Mouse (Mus musculus) ES-Bruce4 (cell line): ENCODE results near the gene Ccdc84.

ENCODE experiments used
- CTCF ChIP-seq: IDR thresholded peaks from one replicate; pipeline ENCODE4 v1.8.1; 2011; ENCODE audit warnings: low read depth, low read length
- EP300 ChIP-seq: IDR thresholded peaks from 2 replicates; pipeline ENCODE4 v1.6.1; 2011; ENCODE audit warnings: low read depth, low read length; ENCODE audit not compliant: insufficient read depth
- POLR2A ChIP-seq: IDR thresholded peaks from one replicate; pipeline ENCODE4 v1.8.1; 2011; ENCODE audit warnings: low read length; ENCODE audit not compliant: insufficient read depth

DNA sequence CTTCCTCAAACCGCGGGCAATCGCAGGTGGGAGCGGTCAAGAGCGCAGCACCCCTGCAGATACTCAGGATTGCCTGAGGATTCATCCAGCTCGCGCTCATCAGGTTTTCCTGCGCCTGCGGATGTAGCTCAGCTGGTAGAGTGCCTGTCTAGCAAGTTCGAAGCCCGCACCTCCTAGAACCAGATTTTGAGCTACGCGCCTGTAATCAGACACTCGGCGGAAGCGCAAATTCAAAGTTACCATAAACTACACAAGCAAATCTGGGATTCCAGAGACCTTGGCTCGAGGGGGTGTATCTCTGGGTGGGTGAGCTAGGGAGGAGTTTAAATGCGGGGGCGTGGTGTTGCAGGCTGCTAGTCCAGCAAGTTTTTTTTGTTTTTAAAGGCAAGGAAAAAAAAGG lies 22.6 kb upstream of the Ccdc84 start, which contains the start of gene Foxr1:
- TF ChIP-seq POLR2A: no peak
- no peak for TF ChIP-seq CTCF
- no peak for TF ChIP-seq EP300
